ENCODE assay signal across 23 mouse cellular contexts in genomic region chr7:100972875-100973274, GRCm38 (mm10). TPM values are rescaled to one million over a fixed set of nuclear protein-coding genes. Genes with fewer than 3 reads are reported as not detected.
"Had no signal": no experiment of that assay in that cellular context is flagged by ENCODE, and none has a peak within 500 bp of the region (broad histone marks: within the 10 kb centered on the region; RNA-seq: fewer than 3 reads in every experiment).

No protein-coding gene starts in this region.

- H3K9ac ChIP-seq: heart, embryonic 12.5 days; hindbrain, embryonic 12.5 days; intestine, embryonic 15.5 days; limb, embryonic 12.5 days; liver, embryonic 13.5 days; liver, embryonic 15.5 days had no signal

- H3K4me3 ChIP-seq: gastrocnemius, adult 2 months; heart, embryonic 10.5 days; heart, embryonic 12.5 days; hindbrain, embryonic 10.5 days; hindbrain, embryonic 12.5 days; intestine, embryonic 15.5 days; left cerebral cortex, adult 2 months; limb, embryonic 10.5 days; limb, embryonic 12.5 days; liver, embryonic 13.5 days; liver, embryonic 15.5 days had no signal

- DNase-seq: gastrocnemius, adult 2 months; gastrocnemius, postnatal 10 days; gastrocnemius, postnatal 25 days; heart, postnatal 10 days; heart, postnatal 4 days; kidney, adult 18-20 months; kidney, adult 8-10 months; kidney, postnatal 10 days; kidney, postnatal 25 days; kidney, postnatal 4 days; liver; liver, embryonic 13.5 days had no signal

- H3K36me3 ChIP-seq: heart, embryonic 10.5 days; heart, embryonic 12.5 days; hindbrain, embryonic 10.5 days; hindbrain, embryonic 12.5 days; intestine, embryonic 15.5 days; limb, embryonic 10.5 days; limb, embryonic 12.5 days; liver, embryonic 13.5 days; liver, embryonic 15.5 days had no signal

- H3K27ac ChIP-seq: gastrocnemius, adult 2 months; heart, embryonic 10.5 days; hindbrain, embryonic 10.5 days; hindbrain, embryonic 12.5 days; intestine, embryonic 15.5 days; left cerebral cortex, adult 2 months; limb, embryonic 10.5 days; limb, embryonic 12.5 days; liver, embryonic 13.5 days; liver, embryonic 15.5 days had no signal

RNA-seq across cellular contexts. Expression of gene P2ry6, which starts 1.6 kb away (rescaled TPM):
- total RNA-seq: granulocyte monocyte progenitor cell, adult 5-6 weeks had no signal

RNA-seq across cellular contexts. Expression of gene P2ry2, which starts 39.8 kb away (rescaled TPM):
- polyA plus RNA-seq: inflammation-experienced regulatory T-cells, adult 6 months had no signal

RNA-seq across cellular contexts. Expression of gene Arhgef17, which starts 41.0 kb away (rescaled TPM):
- total RNA-seq: granulocyte monocyte progenitor cell, adult 5-6 weeks had no signal
- polyA plus RNA-seq: inflammation-experienced regulatory T-cells, adult 6 months had no signal
